Mouse (Mus musculus) G1E (cell line): ENCODE measurements at regions not wholly inside any gene's neighbourhood (a gene's known extent, or its start where the extent isn't known, plus 50 kb on each side); places are given as distances from the start of the nearest gene placed in this dataset.

Source experiments
- ATAC-seq: 2 replicates; pipeline ENCODE4 v1.8.0; 2016; ENCODE audit warnings: mild to moderate bottlenecking; ENCODE audit not compliant: insufficient number of reproducible peaks, poor library complexity, low FRiP score, severe bottlenecking; ENCODE audit errors: extremely low read depth
- DNase-seq: peaks from one replicate; pipeline ENCODE4 v3.0.0; 2012; ENCODE audit warnings: low spot score
- H3K27me3 ChIP-seq: 2 replicates; pipeline ENCODE4 v1.6.1; 2012; ENCODE audit warnings: mild to moderate bottlenecking, low read length, inconsistent platforms; ENCODE audit not compliant: insufficient read depth
- H3K36me3 ChIP-seq: replicated peaks from 2 replicates; pipeline ENCODE3; 2012; ENCODE audit warnings: mild to moderate bottlenecking, inconsistent platforms
- H3K4me1 ChIP-seq: 2 replicates; pipeline ENCODE4 v1.6.1; 2012; ENCODE audit warnings: low read depth, low read length, inconsistent platforms, mixed read lengths; ENCODE audit not compliant: insufficient read depth
- H3K4me3 ChIP-seq: 2 replicates; pipeline ENCODE4 v1.5.1; 2012; ENCODE audit warnings: low read depth, mild to moderate bottlenecking, inconsistent platforms, low read length, moderate library complexity, mixed read lengths
- H3K9me3 ChIP-seq: replicated peaks from 2 replicates; pipeline ENCODE4 v1.6.1; 2012; ENCODE audit warnings: inconsistent platforms
- CTCF ChIP-seq: IDR thresholded peaks from 2 replicates; pipeline ENCODE4 v1.5.1; 2012; ENCODE audit warnings: low read depth, low read length, inconsistent platforms, mixed read lengths
- GATA1 ChIP-seq: IDR thresholded peaks from 2 replicates; pipeline ENCODE4 v1.6.1; 2012; ENCODE audit warnings: borderline replicate concordance, low read length, inconsistent platforms, mixed read lengths
- GATA2 ChIP-seq: IDR thresholded peaks from 2 replicates; pipeline ENCODE4 v1.6.1; 2012; ENCODE audit warnings: low read depth, low read length, inconsistent platforms, borderline replicate concordance
- POLR2AphosphoS5 ChIP-seq: IDR thresholded peaks from 2 replicates; pipeline ENCODE4 v1.6.1; 2012; ENCODE audit warnings: low read depth, low read length, inconsistent platforms; ENCODE audit not compliant: insufficient replicate concordance
- TAL1 ChIP-seq: conservative IDR thresholded peaks from 2 replicates; pipeline ENCODE4 v1.6.1; 2012; ENCODE audit warnings: low read depth, low read length, inconsistent platforms, mixed read lengths

DNA sequence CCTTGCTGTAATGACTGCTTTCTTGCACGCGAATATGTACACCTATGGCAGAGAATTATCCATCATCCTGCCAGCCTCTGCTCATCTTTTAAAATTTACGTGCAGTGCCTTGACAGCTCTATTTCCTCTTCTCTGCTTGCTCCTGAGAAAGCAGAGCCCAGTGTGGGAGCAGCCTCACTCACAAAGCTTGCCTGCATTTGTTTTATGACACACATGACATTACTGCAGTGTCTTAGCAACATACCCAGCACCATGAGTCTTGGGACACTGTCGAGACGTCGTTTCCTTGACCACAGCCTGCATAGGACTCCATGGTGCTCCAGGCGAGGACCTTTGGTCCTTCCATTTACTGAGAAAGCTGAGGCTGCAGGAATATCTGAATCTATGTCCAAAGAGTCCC is 2055.4 kb upstream of the Lrrc6 start:
- Histone ChIP-seq H3K9me3 (no peaks in the 10 kb centered on the region), H3K4me1 (no peaks in the 10 kb centered on the region), H3K36me3 (no peaks in the 10 kb centered on the region), H3K4me3 (no peak overlapping the region), H3K27me3 (no peaks in the 10 kb centered on the region)
- TF ChIP-seq POLR2AphosphoS5: no peak
- no peak for TF ChIP-seq GATA1
- no peak for TF ChIP-seq TAL1
- no peak for TF ChIP-seq GATA2
- no peak for TF ChIP-seq CTCF
- ATAC-seq (no peak), DNase-seq (no peak)

DNA sequence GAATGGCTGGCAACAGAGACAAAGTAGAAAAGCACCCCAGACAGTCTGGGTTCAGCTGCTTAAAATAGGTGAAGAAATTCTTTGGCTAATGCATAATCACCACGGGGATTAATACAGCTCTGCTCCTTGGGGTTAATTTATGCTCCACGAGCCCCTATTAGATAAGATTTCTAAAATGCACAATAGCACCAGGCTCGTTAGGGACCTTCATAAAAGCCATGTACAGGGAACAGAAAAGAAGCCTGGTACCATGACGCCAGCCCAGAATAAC is 2035.3 kb upstream of the Lrrc6 start:
- no peak for DNase-seq
- no peak for ATAC-seq

DNA sequence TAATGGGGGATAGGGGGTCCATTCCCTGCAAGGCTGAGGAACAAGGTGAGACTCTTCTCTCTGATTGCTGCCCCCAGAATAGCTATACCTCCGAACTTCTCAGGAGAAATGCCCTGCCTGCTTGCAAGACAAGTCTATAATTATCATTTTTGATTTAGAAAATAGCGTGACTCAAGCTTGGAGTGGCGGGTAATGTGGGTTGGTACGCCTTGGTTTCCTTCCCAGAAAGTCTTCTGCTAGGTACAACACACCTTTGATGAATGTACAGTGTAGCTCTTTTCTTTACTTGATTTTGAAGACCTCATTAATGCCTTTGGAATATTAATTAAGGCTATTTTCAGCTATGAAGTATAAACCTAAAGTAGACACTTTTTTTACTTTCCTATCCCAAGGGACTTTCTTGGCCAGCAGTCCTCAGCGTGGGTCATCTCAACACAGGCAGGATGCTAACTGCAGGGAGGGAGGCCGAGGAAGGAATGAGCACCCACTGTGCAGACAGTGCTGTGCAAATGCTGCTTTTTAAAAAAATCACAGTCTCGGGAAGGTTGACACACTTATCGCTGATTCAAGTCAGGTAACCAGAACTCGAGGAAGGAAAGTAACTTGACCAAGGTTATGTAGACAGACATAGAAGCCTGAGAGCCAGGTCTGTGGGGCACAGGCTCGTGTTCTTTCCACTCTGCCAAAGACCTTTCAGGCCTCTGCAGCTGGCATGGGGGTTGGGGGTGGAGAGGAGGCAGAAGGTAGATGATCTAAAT is 2034.8 kb upstream of the Lrrc6 start:
- DNase-seq: no peak
- Histone ChIP-seq H3K4me3 (no peak overlapping the region), H3K27me3 (no peaks in the 10 kb centered on the region), H3K9me3 (no peaks in the 10 kb centered on the region), H3K4me1 (no peaks in the 10 kb centered on the region), H3K36me3 (no peaks in the 10 kb centered on the region)
- ATAC-seq: no peak
- TF ChIP-seq POLR2AphosphoS5 (no peak), TAL1 (no peak), CTCF (no peak), GATA1 (no peak), GATA2 (no peak)

More for the DNA sequence above, 2035.3 kb upstream of the Lrrc6 start:
- Histone ChIP-seq H3K27me3 (no peaks in the 10 kb centered on the region), H3K4me1 (no peaks in the 10 kb centered on the region), H3K4me3 (no peak overlapping the region), H3K9me3 (no peaks in the 10 kb centered on the region), H3K36me3 (no peaks in the 10 kb centered on the region)
- TF ChIP-seq TAL1 (no peak), POLR2AphosphoS5 (no peak), GATA2 (no peak), CTCF (no peak), GATA1 (no peak)

- Histone ChIP-seq H3K36me3 (no peaks in the 10 kb centered on the region), H3K4me1 (no peaks in the 10 kb centered on the region), H3K4me3 (no peak overlapping the region), H3K27me3 (no peaks in the 10 kb centered on the region), H3K9me3 (no peaks in the 10 kb centered on the region)
- TF ChIP-seq GATA2 (no peak), CTCF (no peak), GATA1 (no peak), POLR2AphosphoS5 (no peak), TAL1 (no peak)
- DNase-seq (no peak), ATAC-seq (no peak)
These were observed 2020.0 kb upstream of the Lrrc6 start for GRCm38 (mm10) chr15:68520759-68521158.

DNA sequence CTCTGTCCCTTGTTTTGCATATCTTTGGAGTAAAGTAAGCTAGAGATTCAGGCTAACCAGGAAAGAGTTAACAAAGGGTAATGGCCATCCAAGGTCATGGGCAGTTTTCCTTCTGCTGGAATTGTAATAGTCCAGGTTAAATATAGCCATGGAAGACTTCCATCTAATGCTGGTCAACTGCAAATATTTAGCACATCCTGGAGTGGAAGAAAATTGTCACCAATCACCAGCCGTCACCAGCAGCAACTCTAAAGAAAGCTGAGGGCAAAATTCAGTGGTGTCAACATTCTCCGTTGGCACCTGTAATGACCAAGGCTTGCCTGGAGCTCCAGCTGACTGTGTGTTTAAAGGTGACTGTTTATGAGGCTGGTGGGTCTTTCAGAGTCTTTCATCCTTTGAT is 2011.7 kb upstream of the Lrrc6 start:
- Histone ChIP-seq H3K36me3 (no peaks in the 10 kb centered on the region), H3K27me3 (no peaks in the 10 kb centered on the region), H3K9me3 (no peaks in the 10 kb centered on the region), H3K4me1 (no peaks in the 10 kb centered on the region), H3K4me3 (no peak overlapping the region)
- DNase-seq: no peak
- no peak for TF ChIP-seq GATA2
- TF ChIP-seq TAL1: no peak
- no peak for TF ChIP-seq CTCF
- TF ChIP-seq GATA1: no peak
- TF ChIP-seq POLR2AphosphoS5: no peak
- no peak for ATAC-seq

GRCm38 (mm10) chr15:68508190-68508589 is 2007.5 kb upstream of the Lrrc6 start:
- Histone ChIP-seq H3K36me3 (no peaks in the 10 kb centered on the region), H3K4me3 (no peak overlapping the region), H3K9me3 (no peaks in the 10 kb centered on the region), H3K27me3 (no peaks in the 10 kb centered on the region), H3K4me1 (no peaks in the 10 kb centered on the region)
- no peak for DNase-seq
- TF ChIP-seq GATA1 (no peak), GATA2 (no peak), CTCF (no peak), POLR2AphosphoS5 (no peak), TAL1 (no peak)
- ATAC-seq: no peak
